Mouse (Mus musculus) liver, embryonic 14.5 days (tissue): ENCODE measurements around the gene Satb1. TPM values are rescaled to one million over a fixed set of nuclear protein-coding genes. Genes with fewer than 3 reads are reported as not detected.
A peak's percentile ranks its signal among the peaks of the same experiment; 100 is the strongest.

Source experiments
- ATAC-seq: fragments of 200-750 bp; cut with Nextera tagmentation; 2 replicates; pipeline ENCODE4 v1.8.0; 2017; ENCODE audit warnings: moderate number of reproducible peaks, mild to moderate bottlenecking, moderate library complexity; ENCODE audit not compliant: insufficient read depth
- DNase-seq, 3 experiments: peaks; one replicate each; pipeline ENCODE4 v3.0.0-alpha.2; 2012 to 2013; ENCODE audit warnings: low read depth in 3 of 3, low spot score in 3 of 3
- H3K27ac ChIP-seq: fragments of 300-500 bp; sonication (generic); 2 replicates; pipeline ENCODE4 v1.5.1; 2014; ENCODE audit warnings: moderate library complexity, mild to moderate bottlenecking, control low read depth, inconsistent platforms
- H3K27me3 ChIP-seq: fragments of 300-500 bp; sonication (generic); 2 replicates; pipeline ENCODE4 v1.6.1; 2014; ENCODE audit warnings: mild to moderate bottlenecking, low read length, moderate library complexity; ENCODE audit not compliant: control insufficient read depth, insufficient read depth
- H3K36me3 ChIP-seq: fragments of 300-500 bp; sonication (generic); replicated peaks from 2 replicates; pipeline ENCODE4 v1.6.1; 2014; ENCODE audit warnings: low read depth; ENCODE audit not compliant: control insufficient read depth, insufficient read depth
- H3K4me1 ChIP-seq, 2 experiments: fragments of 200-500 bp in 1 of 2; fragments of 300-500 bp in 1 of 2; sonication (generic) in 1 of 2; replicated peaks; 2 replicates each; pipeline ENCODE4 v1.6.1; 2012 to 2014; ENCODE audit warnings: antibody characterized with exemption in 1 of 2, inconsistent platforms in 1 of 2, low read length in 1 of 2; ENCODE audit not compliant: control insufficient read depth in 2 of 2, insufficient read depth in 2 of 2
- H3K4me2 ChIP-seq: fragments of 300-500 bp; sonication (generic); 2 replicates; pipeline ENCODE4 v1.6.1; 2014; ENCODE audit warnings: low read depth, mild to moderate bottlenecking, control low read depth, moderate library complexity
- H3K4me3 ChIP-seq, 2 experiments: fragments of 200-500 bp in 1 of 2; fragments of 300-500 bp in 1 of 2; sonication (generic) in 1 of 2; 2 replicates each; pipeline ENCODE4 v1.5.1; 2012 to 2014; ENCODE audit warnings: low read depth in 2 of 2, low read length in 2 of 2, mild to moderate bottlenecking in 2 of 2, control low read depth in 1 of 2, inconsistent platforms in 1 of 2, moderate library complexity in 1 of 2; ENCODE audit not compliant: insufficient read depth in 1 of 2
- H3K9ac ChIP-seq: fragments of 300-500 bp; sonication (generic); replicated peaks from 2 replicates; pipeline ENCODE4 v1.6.1; 2014; ENCODE audit warnings: mild to moderate bottlenecking, control low read depth, moderate library complexity
- H3K9me3 ChIP-seq: fragments of 300-500 bp; sonication (generic); 2 replicates; pipeline ENCODE4 v1.6.1; 2016; ENCODE audit warnings: low read length, mixed read lengths; ENCODE audit not compliant: control insufficient read depth
- CTCF ChIP-seq: IDR thresholded peaks from 2 replicates; pipeline ENCODE4 v1.5.1; 2016; ENCODE audit warnings: antibody characterized with exemption, low read depth, control low read depth
- EP300 ChIP-seq: IDR thresholded peaks from 2 replicates; pipeline ENCODE4 v1.6.1; 2016; ENCODE audit warnings: antibody characterized with exemption, low read depth
- WGBS: fragments of 180-500 bp; shearing (Covaris S2); extraction: QIAGEN DNeasy Blood & Tissue Kit; methylation state at CpG from one replicate; pipeline ENCODE4 v1.1.7; 2014; ENCODE audit not compliant: insufficient replicate concordance; 5-methylcytosine and 5-hydroxymethylcytosine counted together
- polyA plus RNA-seq, 2 experiments: library from polyadenylated mRNA; depleted of rRNA in 1 of 2; stranded (reverse) in 1 of 2; unstranded in 1 of 2; fragments of >200 nt; fragmentation: Nextera tagmentation in 1 of 2; extraction: Ambion mirVana in 1 of 2; gene quantifications; 2 replicates each; pipeline versions ENCODE4 v1.2.1 to v1.2.3; 2012 to 2014

Satb1 gene
- polyA plus RNA-seq, 2 experiments = 0.74 to 0.96 TPM

GRCm38 (mm10) chr17:51833578-51834361 is 680 bp upstream of the Satb1 start:
- H3K36me3 ChIP-seq = no peaks in the 10 kb centered on the region
- H3K9me3 ChIP-seq = no peaks in the 10 kb centered on the region
- ATAC-seq (no peak), DNase-seq (no peak)
- TF ChIP-seq EP300 (no peak), CTCF (no peak)
- peaks cover 45% of the 10 kb centered on the region for H3K27me3 ChIP-seq
- no peak overlapping the region for H3K4me3 ChIP-seq
- WGBS = 5% methylated on average over 16 of the region's 16 CpGs
- H3K4me2 ChIP-seq = no peak overlapping the region
- no peak overlapping the region for H3K27ac ChIP-seq
- no peak overlapping the region for H3K9ac ChIP-seq
- H3K4me1 ChIP-seq = no peaks in the 10 kb centered on the region

DNA sequence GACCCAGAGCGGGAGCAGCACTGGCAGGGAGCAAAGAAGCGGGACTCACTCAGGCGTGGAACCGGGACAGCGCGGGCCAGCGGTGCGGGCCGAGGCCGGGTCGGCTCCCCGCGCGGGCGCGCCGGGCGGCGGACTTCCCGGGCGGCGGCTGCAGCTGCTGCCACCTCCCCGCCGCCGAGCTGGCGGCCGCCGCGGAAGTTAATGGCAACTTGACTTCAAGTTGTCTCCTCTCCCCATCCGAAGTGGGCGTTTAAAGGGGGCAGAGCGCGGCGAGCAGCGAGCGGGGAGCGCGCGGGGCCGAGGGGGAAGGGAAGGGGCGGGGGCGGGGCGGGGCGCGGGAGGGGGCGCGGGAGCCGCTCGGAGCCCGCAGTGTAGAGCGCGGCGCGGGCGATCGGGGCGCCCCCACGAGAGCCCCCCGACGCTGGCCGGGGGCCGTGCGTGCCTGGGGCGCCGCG is 642 bp downstream of the Satb1 start:
- H3K9ac ChIP-seq = no peak overlapping the region
- H3K4me3 ChIP-seq = peak overlapping the region; percentile 54 to 58
- 1% methylated on average over 27 of the region's 66 CpGs for WGBS
- ATAC-seq (peak; percentile 39; the same call in 1 of the 2 replicates), DNase-seq (no peak)
- H3K4me1 ChIP-seq = no peaks in the 10 kb centered on the region
- no peaks in the 10 kb centered on the region for H3K9me3 ChIP-seq
- TF ChIP-seq EP300 (no peak), CTCF (no peak)
- H3K27ac ChIP-seq = no peak overlapping the region
- peaks cover 45% of the 10 kb centered on the region for H3K27me3 ChIP-seq
- H3K4me2 ChIP-seq = peak overlapping the region; percentile 62
- no peaks in the 10 kb centered on the region for H3K36me3 ChIP-seq

GRCm38 (mm10) chr17:51831702-51832420 is 1.2 kb downstream of the Satb1 start:
- Histone ChIP-seq H3K4me1 (no peaks in the 10 kb centered on the region), H3K4me3 (peak overlapping the region; percentile 54 to 58), H3K27me3 (peaks cover 45% of the 10 kb centered on the region), H3K4me2 (peak overlapping the region; percentile 62), H3K36me3 (no peaks in the 10 kb centered on the region), H3K9me3 (no peaks in the 10 kb centered on the region), H3K9ac (no peak overlapping the region), H3K27ac (no peak overlapping the region)
- ATAC-seq = no peak
- TF ChIP-seq CTCF (no peak), EP300 (no peak)
- WGBS = under 1% methylated on average over 57 of the region's 57 CpGs
- no peak for DNase-seq

- no peak overlapping the region for H3K9ac ChIP-seq
- H3K4me2 ChIP-seq = peak overlapping the region; percentile 62
- DNase-seq (no peak), ATAC-seq (no peak)
- TF ChIP-seq EP300 (no peak), CTCF (no peak)
- H3K4me3 ChIP-seq = peak overlapping the region in 1 of 2 experiments; percentile 54; a peak in 2 of 4 replicates
- H3K9me3 ChIP-seq = no peaks in the 10 kb centered on the region
- no peaks in the 10 kb centered on the region for H3K36me3 ChIP-seq
- WGBS = 14% methylated on average over 14 of the region's 14 CpGs
- H3K4me1 ChIP-seq = no peaks in the 10 kb centered on the region
- H3K27me3 ChIP-seq = peaks cover 45% of the 10 kb centered on the region
- H3K27ac ChIP-seq = no peak overlapping the region
Observed at GRCm38 (mm10) chr17:51831121-51831701, 1.9 kb downstream of the Satb1 start.

- H3K4me1 ChIP-seq = no peaks in the 10 kb centered on the region
- H3K9me3 ChIP-seq = no peaks in the 10 kb centered on the region
- H3K27me3 ChIP-seq = peaks cover 39% of the 10 kb centered on the region
- ATAC-seq (no peak), DNase-seq (no peak)
- H3K9ac ChIP-seq = no peak overlapping the region
- H3K4me3 ChIP-seq = no peak overlapping the region
- no peaks in the 10 kb centered on the region for H3K36me3 ChIP-seq
- no peak overlapping the region for H3K4me2 ChIP-seq
- TF ChIP-seq EP300 = no peak
- no peak for TF ChIP-seq CTCF
- H3K27ac ChIP-seq = no peak overlapping the region
Observed at GRCm38 (mm10) chr17:51829436-51829835, 3.7 kb downstream of the Satb1 start.
